Mouse (Mus musculus) MEL (cell line): Measurements from ENCODE around the gene Cipc. TPM values are rescaled to one million over a fixed set of nuclear protein-coding genes. Genes with fewer than 3 reads are reported as not detected.
A peak's percentile ranks its signal among the peaks of the same experiment; 100 is the strongest.

Source experiments
- DNase-seq: peaks from one replicate; pipeline ENCODE4 v3.0.0; 2011; ENCODE audit warnings: low read depth, low spot score
- H3K27ac ChIP-seq: 2 replicates; pipeline ENCODE4 v1.5.1; 2012; ENCODE audit warnings: low read depth, mild to moderate bottlenecking, control low read depth, low read length, moderate library complexity; ENCODE audit not compliant: control insufficient read depth
- H3K27me3 ChIP-seq, 2 experiments: fragments of 150-350 bp in 1 of 2; sonication (generic) in 1 of 2; 2 replicates each; pipeline ENCODE4 v1.6.1; 2012; ENCODE audit warnings: low read length in 2 of 2, mild to moderate bottlenecking in 2 of 2, improper control_type of control experiment in 1 of 2, moderate library complexity in 1 of 2; ENCODE audit not compliant: insufficient read depth in 2 of 2, control insufficient read depth in 1 of 2
- H3K36me3 ChIP-seq, 2 experiments: 2 replicates each; pipeline ENCODE4 v1.6.1; 2012 to 2014; ENCODE audit warnings: low read length in 2 of 2, improper control_type of control experiment in 1 of 2, inconsistent platforms in 1 of 2, mild to moderate bottlenecking in 1 of 2; ENCODE audit not compliant: insufficient read depth in 2 of 2, control insufficient read depth in 1 of 2
- H3K4me1 ChIP-seq, 2 experiments: fragments of 150-350 bp in 1 of 2; sonication (generic) in 1 of 2; 2 replicates each; pipeline ENCODE4 v1.6.1; 2012; ENCODE audit warnings: low read length in 2 of 2, improper control_type of control experiment in 1 of 2, mild to moderate bottlenecking in 1 of 2; ENCODE audit not compliant: insufficient read depth in 2 of 2, control insufficient read depth in 1 of 2
- H3K4me3 ChIP-seq, 2 experiments: fragments of 150-350 bp in 1 of 2; sonication (generic) in 1 of 2; 2 replicates each; pipeline ENCODE4 v1.5.1; 2012; ENCODE audit warnings: low read depth in 2 of 2, low read length in 2 of 2, mild to moderate bottlenecking in 2 of 2, moderate library complexity in 2 of 2, control low read depth in 1 of 2, improper control_type of control experiment in 1 of 2; ENCODE audit not compliant: control insufficient read depth in 1 of 2, insufficient read depth in 1 of 2
- H3K79me2 ChIP-seq: 2 replicates; pipeline ENCODE4 v1.6.1; 2012; ENCODE audit warnings: mild to moderate bottlenecking, low read length, moderate library complexity; ENCODE audit not compliant: control insufficient read depth, poor library complexity, insufficient read depth
- H3K9ac ChIP-seq: 2 replicates; pipeline ENCODE4 v1.6.1; 2012; ENCODE audit warnings: low read depth, mild to moderate bottlenecking, control low read depth, low read length, moderate library complexity; ENCODE audit not compliant: control insufficient read depth, poor library complexity, severe bottlenecking
- H3K9me3 ChIP-seq: fragments of 150-350 bp; sonication (generic); replicated peaks from 2 replicates; pipeline ENCODE4 v1.6.1; 2012; ENCODE audit warnings: mild to moderate bottlenecking, low read length, improper control_type of control experiment, moderate library complexity; ENCODE audit not compliant: insufficient read depth
- CTCF ChIP-seq, 3 experiments: IDR thresholded peaks in 2 of 3; conservative IDR thresholded peaks in 1 of 3; 2 replicates each; pipeline ENCODE4 v1.5.1; 2011 to 2012; ENCODE audit warnings: low read length in 3 of 3, low read depth in 2 of 3, mild to moderate bottlenecking in 2 of 3, improper control_type of control experiment in 1 of 3, inconsistent platforms in 1 of 3, mixed read lengths in 1 of 3, moderate library complexity in 1 of 3; ENCODE audit not compliant: control insufficient read depth in 1 of 3, insufficient read depth in 1 of 3, poor library complexity in 1 of 3, severe bottlenecking in 1 of 3
- E2F4 ChIP-seq: IDR thresholded peaks from 2 replicates; pipeline ENCODE4 v1.6.1; 2011; ENCODE audit warnings: low read depth, low read length, improper control_type of control experiment, borderline replicate concordance
- ELF1 ChIP-seq: IDR thresholded peaks from 2 replicates; pipeline ENCODE4 v1.6.1; 2014; ENCODE audit warnings: low read depth, mild to moderate bottlenecking, inconsistent platforms, low read length, improper control_type of control experiment, moderate library complexity
- EP300 ChIP-seq, 2 experiments: IDR thresholded peaks; 2 replicates each; pipeline ENCODE4 v1.6.1; 2011; ENCODE audit warnings: improper control_type of control experiment in 2 of 2, low read length in 2 of 2, low read depth in 1 of 2, mild to moderate bottlenecking in 1 of 2
- ETS1 ChIP-seq: IDR thresholded peaks from 2 replicates; pipeline ENCODE4 v1.6.1; 2012; ENCODE audit warnings: low read depth, mild to moderate bottlenecking, inconsistent platforms, low read length, improper control_type of control experiment, moderate library complexity
- GABPA ChIP-seq: IDR thresholded peaks from 2 replicates; pipeline ENCODE4 v1.6.1; 2012; ENCODE audit warnings: low read depth, mild to moderate bottlenecking, inconsistent platforms, low read length, improper control_type of control experiment, moderate library complexity
- GATA1 ChIP-seq: IDR thresholded peaks from 2 replicates; pipeline ENCODE4 v1.6.1; 2011; ENCODE audit warnings: low read depth, low read length, improper control_type of control experiment
- HCFC1 ChIP-seq: IDR thresholded peaks from 2 replicates; pipeline ENCODE4 v1.6.1; 2012; ENCODE audit warnings: low read depth, mild to moderate bottlenecking, inconsistent platforms, low read length, improper control_type of control experiment, moderate library complexity
- JUND ChIP-seq: IDR thresholded peaks from 2 replicates; pipeline ENCODE4 v1.6.1; 2011; ENCODE audit warnings: low read depth, mild to moderate bottlenecking, improper control_type of control experiment, low read length
- KAT2A ChIP-seq: conservative IDR thresholded peaks from 2 replicates; pipeline ENCODE4 v1.6.1; 2012; ENCODE audit warnings: low read depth, low read length, improper control_type of control experiment, inconsistent platforms
- MAFK ChIP-seq: IDR thresholded peaks from 2 replicates; pipeline ENCODE4 v1.6.1; 2011; ENCODE audit warnings: low read depth, mild to moderate bottlenecking, low read length, improper control_type of control experiment, borderline replicate concordance
- MAX ChIP-seq: IDR thresholded peaks from 2 replicates; pipeline ENCODE4 v1.6.1; 2011; ENCODE audit warnings: low read length, improper control_type of control experiment
- MAZ ChIP-seq: IDR thresholded peaks from 2 replicates; pipeline ENCODE4 v1.6.1; 2012; ENCODE audit warnings: low read depth, mild to moderate bottlenecking, inconsistent platforms, low read length, improper control_type of control experiment
- MEF2A ChIP-seq: IDR thresholded peaks from 2 replicates; pipeline ENCODE4 v1.6.1; 2014; ENCODE audit warnings: low read depth, mild to moderate bottlenecking, inconsistent platforms, low read length, improper control_type of control experiment; ENCODE audit not compliant: poor library complexity, insufficient replicate concordance, severe bottlenecking; ENCODE audit errors: extremely low read depth
- MXI1 ChIP-seq: IDR thresholded peaks from 2 replicates; pipeline ENCODE4 v1.6.1; 2011; ENCODE audit warnings: mild to moderate bottlenecking, low read depth, low read length, improper control_type of control experiment
- MYB ChIP-seq: IDR thresholded peaks from 2 replicates; pipeline ENCODE4 v1.6.1; 2011; ENCODE audit warnings: mild to moderate bottlenecking, low read depth, low read length, improper control_type of control experiment
- MYC ChIP-seq: IDR thresholded peaks from 2 replicates; pipeline ENCODE4 v1.6.1; 2011; ENCODE audit warnings: low read depth, mild to moderate bottlenecking, low read length, improper control_type of control experiment, moderate library complexity
- NELFE ChIP-seq: IDR thresholded peaks from 2 replicates; pipeline ENCODE4 v1.6.1; 2011; ENCODE audit warnings: low read depth, low read length, improper control_type of control experiment
- POLR2A ChIP-seq, 2 experiments: IDR thresholded peaks; 2 replicates each; pipeline ENCODE4 v1.6.1; 2011 to 2012; ENCODE audit warnings: low read length in 2 of 2, mild to moderate bottlenecking in 2 of 2, control low read depth in 1 of 2, improper control_type of control experiment in 1 of 2, low read depth in 1 of 2, moderate library complexity in 1 of 2; ENCODE audit not compliant: control insufficient read depth in 1 of 2, insufficient read depth in 1 of 2, poor library complexity in 1 of 2
- POLR2AphosphoS2 ChIP-seq: IDR thresholded peaks from 2 replicates; pipeline ENCODE4 v1.6.1; 2011; ENCODE audit warnings: low read length, improper control_type of control experiment
- POLR2AphosphoS5 ChIP-seq: IDR thresholded peaks from 2 replicates; pipeline ENCODE4 v1.6.1; 2012; ENCODE audit warnings: low read depth, borderline replicate concordance, mild to moderate bottlenecking, inconsistent platforms, low read length, moderate library complexity, mixed read lengths
- RAD21 ChIP-seq: IDR thresholded peaks from 2 replicates; pipeline ENCODE4 v1.6.1; 2011; ENCODE audit warnings: mild to moderate bottlenecking, low read depth, low read length, improper control_type of control experiment
- RCOR1 ChIP-seq: IDR thresholded peaks from 2 replicates; pipeline ENCODE4 v1.6.1; 2012; ENCODE audit warnings: low read depth, mild to moderate bottlenecking, inconsistent platforms, low read length, improper control_type of control experiment
- SIN3A ChIP-seq: IDR thresholded peaks from 2 replicates; pipeline ENCODE4 v1.6.1; 2012; ENCODE audit warnings: low read length, improper control_type of control experiment, inconsistent platforms
- SMC3 ChIP-seq: IDR thresholded peaks from 2 replicates; pipeline ENCODE4 v1.6.1; 2011; ENCODE audit warnings: low read depth, low read length, improper control_type of control experiment
- TAL1 ChIP-seq: IDR thresholded peaks from 2 replicates; pipeline ENCODE4 v1.6.1; 2012; ENCODE audit warnings: mild to moderate bottlenecking, inconsistent platforms, low read length, moderate library complexity, mixed read lengths
- TCF12 ChIP-seq: IDR thresholded peaks from 2 replicates; pipeline ENCODE4 v1.6.1; 2014; ENCODE audit warnings: low read depth, mild to moderate bottlenecking, inconsistent platforms, low read length, improper control_type of control experiment, moderate library complexity
- USF1 ChIP-seq: IDR thresholded peaks from 2 replicates; pipeline ENCODE4 v1.6.1; 2014; ENCODE audit warnings: low read depth, mild to moderate bottlenecking, inconsistent platforms, low read length, improper control_type of control experiment, moderate library complexity
- USF2 ChIP-seq, 2 experiments: IDR thresholded peaks; 2 replicates each; pipeline ENCODE4 v1.6.1; 2011 to 2012; ENCODE audit warnings: improper control_type of control experiment in 2 of 2, low read length in 2 of 2, borderline replicate concordance in 1 of 2, inconsistent platforms in 1 of 2, low read depth in 1 of 2, mild to moderate bottlenecking in 1 of 2; ENCODE audit not compliant: insufficient read depth in 1 of 2
- ZC3H11A ChIP-seq: IDR thresholded peaks from 2 replicates; pipeline ENCODE4 v1.6.1; 2012; ENCODE audit warnings: low read depth, mild to moderate bottlenecking, inconsistent platforms, low read length, improper control_type of control experiment
- ZMIZ1 ChIP-seq: IDR thresholded peaks from 2 replicates; pipeline ENCODE4 v1.6.1; 2012; ENCODE audit warnings: low read depth, mild to moderate bottlenecking, inconsistent platforms, low read length, improper control_type of control experiment, moderate library complexity
- ZNF384 ChIP-seq: IDR thresholded peaks from 2 replicates; pipeline ENCODE4 v1.6.1; 2012; ENCODE audit warnings: low read depth, mild to moderate bottlenecking, inconsistent platforms, low read length, improper control_type of control experiment
- polyA plus RNA-seq, 2 experiments: library from polyadenylated mRNA; stranded (reverse) in 1 of 2; unstranded in 1 of 2; fragments of >175 nt in 1 of 2; fragments of >200 nt in 1 of 2; gene quantifications; 2 replicates each; pipeline versions ENCODE4 v1.2.1 to v1.2.4; 2012; ENCODE audit warnings: low replicate concordance in 2 of 2, low read depth in 1 of 2; ENCODE audit not compliant: insufficient read length in 2 of 2, insufficient read depth in 1 of 2, missing spikeins in 1 of 2
- total RNA-seq: library from RNA; depleted of rRNA; stranded (reverse); fragments of 300-350 nt; gene quantifications from 2 replicates; pipeline ENCODE4 v1.2.3, GENCODE M21; 2012

Cipc gene
- total and polyA plus RNA-seq, 3 experiments: 24.8 to 98.1 (median 27.5) TPM

- Histone ChIP-seq H3K27me3 (no peaks in the 10 kb centered on the region), H3K9me3 (no peaks in the 10 kb centered on the region), H3K4me3 (no peak overlapping the region), H3K79me2 (no peaks in the 10 kb centered on the region), H3K9ac (no peak overlapping the region), H3K27ac (no peak overlapping the region), H3K36me3 (peaks cover 0 to 31% of the 10 kb centered on the region in 2 experiments; a peak in 2 of 4 replicates), H3K4me1 (peaks cover 23 to 52% of the 10 kb centered on the region in 2 experiments)
- DNase-seq: no peak
- TF ChIP-seq GABPA (no peak), RCOR1 (no peak), SMC3 (no peak), TAL1 (no peak), USF2 (IDR thresholded peaks at IDR 0.05; ENCODE audit: borderline replicate concordance in 1 of 2, insufficient read depth in 1 of 2, low read depth in 1 of 2, low read length in 2 of 2) (no peak), MAZ (no peak), ZMIZ1 (no peak), KAT2A (no peak), TCF12 (no peak), ZC3H11A (no peak), POLR2A (IDR thresholded peaks at IDR 0.05; ENCODE audit: control insufficient read depth in 1 of 2, insufficient read depth in 1 of 2, low read depth in 1 of 2, low read length in 2 of 2, poor library complexity in 1 of 2) (no peak), MYB (no peak), RAD21 (no peak), SIN3A (no peak), ZNF384 (no peak), JUND (no peak)
These were observed 24.2 kb downstream of the Cipc start for GRCm38 (mm10) chr12:86971089-86971488.

GRCm38 (mm10) chr12:86973216-86973615 is 26.4 kb downstream of the Cipc start:
- Histone ChIP-seq H3K9ac (no peak overlapping the region), H3K36me3 (peaks cover 0 to 28% of the 10 kb centered on the region in 2 experiments; a peak in 2 of 4 replicates), H3K4me3 (no peak overlapping the region), H3K27me3 (no peaks in the 10 kb centered on the region), H3K79me2 (no peaks in the 10 kb centered on the region), H3K4me1 (peaks cover 21 to 52% of the 10 kb centered on the region in 2 experiments), H3K9me3 (no peaks in the 10 kb centered on the region), H3K27ac (no peak overlapping the region)
- DNase-seq: peak; percentile 83
- 0 out of 2 replicates have a peak, but pooled peaks have one; percentile 28 for TF ChIP-seq MYC
- no peak for TF ChIP-seq MYB
- TF ChIP-seq TAL1: no peak
- TF ChIP-seq EP300 (IDR thresholded peaks at IDR 0.05; ENCODE audit: low read depth in 1 of 2, low read length in 2 of 2): peak; percentile 44 to 53
- no peak for TF ChIP-seq GATA1
- TF ChIP-seq MEF2A: no peak
- TF ChIP-seq USF2 (IDR thresholded peaks at IDR 0.05; ENCODE audit: borderline replicate concordance in 1 of 2, insufficient read depth in 1 of 2, low read depth in 1 of 2, low read length in 2 of 2): no peak
- no peak for TF ChIP-seq ELF1
- no peak for TF ChIP-seq ZMIZ1
- TF ChIP-seq ZC3H11A: no peak
- TF ChIP-seq HCFC1: no peak
- no peak for TF ChIP-seq USF1
- TF ChIP-seq RAD21: no peak
- TF ChIP-seq RCOR1: peak; percentile 48; the same call in 1 of the 2 replicates
- no peak for TF ChIP-seq MXI1
- no peak for TF ChIP-seq E2F4
- no peak for TF ChIP-seq MAFK
- TF ChIP-seq POLR2AphosphoS5: no peak
- no peak for TF ChIP-seq MAX
- no peak for TF ChIP-seq POLR2AphosphoS2
- no peak for TF ChIP-seq CTCF (IDR thresholded peaks at IDR 0.05 in 2 of 3, conservative IDR thresholded peaks at IDR 0.05 in 1 of 3; ENCODE audit: control insufficient read depth in 1 of 3, insufficient read depth in 1 of 3, low read depth in 2 of 3, low read length in 3 of 3, poor library complexity in 1 of 3, severe bottlenecking in 1 of 3)
- TF ChIP-seq NELFE: no peak
- peak; percentile 62; the same call in 1 of the 2 replicates for TF ChIP-seq ETS1
